Mouse (Mus musculus) heart, postnatal 0 days (tissue): ENCODE results near the gene Dab1. TPM values are rescaled to one million over a fixed set of nuclear protein-coding genes. Genes with fewer than 3 reads are reported as not detected.

Source experiments
- ATAC-seq: fragments of 200-750 bp; cut with Nextera tagmentation; 2 replicates; pipeline ENCODE4 v1.8.0; 2017; ENCODE audit warnings: low read depth, moderate number of reproducible peaks, moderate library complexity; ENCODE audit not compliant: insufficient read depth
- DNase-seq: peaks from one replicate; pipeline ENCODE4 v3.0.0-alpha.2; 2016; ENCODE audit warnings: low spot score
- H3K27ac ChIP-seq: fragments of 300-500 bp; sonication (generic); 2 replicates; pipeline ENCODE4 v1.5.1; 2014; ENCODE audit warnings: low read depth, mild to moderate bottlenecking
- H3K27me3 ChIP-seq: fragments of 300-500 bp; sonication (generic); 2 replicates; pipeline ENCODE4 v1.6.1; 2014; ENCODE audit warnings: low read length, mixed read lengths; ENCODE audit not compliant: control insufficient read depth, insufficient read depth
- H3K36me3 ChIP-seq: fragments of 300-500 bp; sonication (generic); replicated peaks from 2 replicates; pipeline ENCODE4 v1.6.1; 2014; ENCODE audit warnings: low read length, mixed read lengths; ENCODE audit not compliant: control insufficient read depth, insufficient read depth
- H3K4me1 ChIP-seq: fragments of 300-500 bp; sonication (generic); 2 replicates; pipeline ENCODE4 v1.6.1; 2014; ENCODE audit warnings: antibody characterized with exemption; ENCODE audit not compliant: control insufficient read depth, insufficient read depth
- H3K4me2 ChIP-seq: fragments of 300-500 bp; sonication (generic); 2 replicates; pipeline ENCODE4 v1.6.1; 2014; ENCODE audit warnings: low read depth, mild to moderate bottlenecking, low read length, moderate library complexity
- H3K4me3 ChIP-seq: fragments of 300-500 bp; sonication (generic); 2 replicates; pipeline ENCODE4 v1.5.1; 2014; ENCODE audit warnings: low read depth, low read length
- H3K9ac ChIP-seq: fragments of 300-500 bp; sonication (generic); replicated peaks from 2 replicates; pipeline ENCODE4 v1.6.1; 2014; ENCODE audit warnings: low read depth, low read length, mixed read lengths
- H3K9me3 ChIP-seq: fragments of 300-500 bp; sonication (generic); replicated peaks from 2 replicates; pipeline ENCODE4 v1.6.1; 2016; ENCODE audit warnings: low read length; ENCODE audit not compliant: control insufficient read depth
- CTCF ChIP-seq: IDR thresholded peaks from 2 replicates; pipeline ENCODE4 v1.5.1; 2016; ENCODE audit warnings: antibody characterized with exemption, control low read depth, low read depth
- EP300 ChIP-seq: IDR thresholded peaks from 2 replicates; pipeline ENCODE4 v1.6.1; 2016; ENCODE audit warnings: antibody characterized with exemption, low read depth
- WGBS: fragments of 180-500 bp; shearing (Covaris S2); extraction: QIAGEN DNeasy Blood & Tissue Kit; methylation state at CpG from one replicate; pipeline ENCODE4 v1.1.7; 2014; 5-methylcytosine and 5-hydroxymethylcytosine counted together
- polyA plus RNA-seq: library from polyadenylated mRNA; unstranded; fragments of >200 nt; fragmentation: Nextera tagmentation; extraction: Ambion mirVana; gene quantifications from 2 replicates; pipeline ENCODE4 v1.2.1, GENCODE M21; 2015
- total RNA-seq: library from RNA; depleted of rRNA; stranded (reverse); fragments of >200 nt; gene quantifications from 2 replicates; pipeline ENCODE4 v1.2.3, GENCODE M21; 2014; ENCODE audit warnings: low replicate concordance

Dab1 gene
- total and polyA plus RNA-seq, 2 experiments from 2014 or later, result 0.27 TPM; not detected in 1

DNA sequence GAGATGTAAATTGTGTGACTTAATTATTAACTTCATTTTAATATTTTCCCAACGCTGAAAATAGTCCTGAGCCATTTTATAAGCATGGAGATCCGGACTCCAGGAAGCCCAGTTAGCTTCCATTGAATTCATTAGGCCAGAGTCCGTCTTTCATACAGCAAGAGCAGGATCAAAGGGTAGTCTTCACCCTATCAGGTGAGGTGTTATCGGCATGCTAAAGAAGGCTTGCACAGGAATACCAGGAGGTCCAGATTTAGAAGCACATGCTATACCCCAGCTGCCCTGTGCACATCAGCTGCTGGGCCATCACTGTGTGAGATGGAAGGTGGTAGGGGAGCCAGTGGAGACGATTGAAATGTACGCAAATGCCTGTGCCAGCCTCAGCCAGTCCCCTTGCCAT, 1096.7 kb downstream of the Dab1 start:
- H3K36me3 ChIP-seq, result no peaks in the 10 kb centered on the region
- H3K4me1 ChIP-seq, result 0 out of 2 replicates have a peak, but pooled peaks cover 3% of the 10 kb centered on the region
- ATAC-seq (no peak), DNase-seq (no peak)
- no peak overlapping the region for H3K9ac ChIP-seq
- H3K9me3 ChIP-seq, result no peaks in the 10 kb centered on the region
- 67% methylated on average over 6 of the region's 6 CpGs for WGBS
- no peak overlapping the region for H3K4me3 ChIP-seq
- H3K27me3 ChIP-seq, result no peaks in the 10 kb centered on the region
- no peak overlapping the region for H3K4me2 ChIP-seq
- no peak overlapping the region for H3K27ac ChIP-seq
- TF ChIP-seq CTCF (no peak), EP300 (no peak)

DNA sequence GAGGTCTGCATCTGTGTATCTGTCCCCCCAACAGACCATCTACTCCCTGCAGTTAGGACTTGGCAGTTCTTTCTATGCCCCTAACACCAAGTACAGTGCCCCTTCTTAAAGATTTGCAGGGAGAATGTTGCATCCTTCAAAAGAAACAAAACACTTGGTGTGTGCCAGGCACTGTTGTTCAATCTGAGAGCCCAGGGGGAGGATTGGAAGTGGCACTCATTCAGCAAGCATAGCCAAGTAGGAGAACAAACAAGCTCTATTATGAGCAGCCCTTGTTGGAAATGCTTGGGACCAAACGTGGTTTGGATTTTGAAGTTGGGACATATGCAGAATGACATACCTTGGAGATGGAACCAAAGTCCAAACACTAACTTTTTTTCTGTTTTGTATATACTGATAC, 1097.3 kb downstream of the Dab1 start:
- DNase-seq, result no peak
- H3K9me3 ChIP-seq, result no peaks in the 10 kb centered on the region
- no peak overlapping the region for H3K27ac ChIP-seq
- 0 out of 2 replicates have a peak, but pooled peaks cover 3% of the 10 kb centered on the region for H3K4me1 ChIP-seq
- TF ChIP-seq CTCF (no peak), EP300 (no peak)
- H3K4me2 ChIP-seq, result no peak overlapping the region
- H3K36me3 ChIP-seq, result no peaks in the 10 kb centered on the region
- no peak for ATAC-seq
- no peak overlapping the region for H3K9ac ChIP-seq
- no peak overlapping the region for H3K4me3 ChIP-seq
- H3K27me3 ChIP-seq, result no peaks in the 10 kb centered on the region
- 48% methylated on average over 1 of the region's 1 CpGs for WGBS

DNA sequence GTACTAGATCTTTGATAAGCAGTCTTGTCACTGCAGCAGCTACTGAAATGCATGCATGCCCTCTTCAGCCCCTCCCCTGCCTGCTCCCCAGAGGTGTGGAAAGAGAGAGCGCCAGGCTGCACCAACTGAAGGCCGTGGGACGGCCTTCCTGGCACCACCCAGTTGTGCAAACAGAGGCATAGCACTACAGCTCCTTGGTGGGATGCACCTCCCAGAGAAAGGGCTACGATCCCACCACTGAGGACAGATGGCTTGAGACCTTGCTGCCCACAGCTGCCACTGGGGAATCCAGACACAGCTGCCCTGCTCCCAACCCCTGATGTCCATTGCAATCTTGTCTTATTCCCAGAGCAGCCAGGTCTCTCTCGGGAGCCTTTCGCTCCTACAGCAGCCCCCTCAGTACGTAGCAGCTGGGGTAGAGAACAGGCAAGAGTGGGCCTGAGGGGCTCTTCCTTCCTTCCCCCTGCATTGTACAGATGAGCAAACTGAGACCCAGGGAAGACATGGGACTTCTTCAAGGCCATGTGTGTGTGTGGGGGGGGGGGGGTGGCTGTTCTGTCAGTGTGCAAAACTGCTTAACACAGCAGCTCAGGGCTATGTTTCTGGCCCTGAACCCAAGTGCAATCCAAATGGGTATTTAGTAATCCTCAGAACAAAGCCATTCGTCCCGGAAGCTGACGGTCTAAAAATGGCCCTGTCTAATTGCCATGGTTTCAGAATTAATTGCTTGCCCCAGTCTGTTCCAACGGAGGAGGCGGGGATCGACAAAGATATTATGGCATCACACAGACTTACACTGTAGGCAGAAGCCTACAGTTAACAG, 1100.0 kb downstream of the Dab1 start:
- H3K9me3 ChIP-seq, result no peaks in the 10 kb centered on the region
- WGBS, result 62% methylated on average over 13 of the region's 13 CpGs
- TF ChIP-seq CTCF (no peak), EP300 (no peak)
- no peak overlapping the region for H3K27ac ChIP-seq
- no peaks in the 10 kb centered on the region for H3K36me3 ChIP-seq
- no peak for ATAC-seq
- no peak overlapping the region for H3K4me3 ChIP-seq
- DNase-seq, result no peak
- no peaks in the 10 kb centered on the region for H3K27me3 ChIP-seq
- H3K4me2 ChIP-seq, result no peak overlapping the region
- H3K9ac ChIP-seq, result no peak overlapping the region
- 0 out of 2 replicates have a peak, but pooled peaks cover 3% of the 10 kb centered on the region for H3K4me1 ChIP-seq

DNA sequence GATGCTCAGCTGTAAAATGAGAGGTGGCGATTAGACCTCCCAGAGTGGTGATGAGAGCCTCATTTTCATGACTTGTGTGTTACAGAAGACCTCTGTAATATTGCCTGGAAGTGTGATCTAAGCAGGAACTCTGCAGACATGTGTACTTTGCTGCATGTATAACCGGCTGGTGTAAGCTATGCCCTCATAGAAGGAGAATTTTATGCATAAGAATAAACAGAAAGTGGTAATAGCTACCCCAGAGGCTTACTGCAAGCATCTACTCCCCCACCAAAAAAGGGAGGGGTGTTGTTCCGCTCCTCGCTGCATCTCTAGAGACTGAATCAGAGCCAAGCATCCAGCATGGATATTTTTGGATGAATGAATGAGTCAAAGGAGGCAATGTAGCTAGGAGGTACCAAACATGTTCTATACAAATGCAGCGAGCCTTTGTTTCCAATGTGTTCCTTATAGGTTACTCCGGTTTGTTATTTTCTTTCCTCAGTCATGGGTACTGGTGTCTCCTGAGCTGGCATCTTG, 1104.4 kb downstream of the Dab1 start:
- 50% methylated on average over 6 of the region's 6 CpGs for WGBS
- no peak for TF ChIP-seq CTCF
- no peak for TF ChIP-seq EP300
- Histone ChIP-seq H3K9ac (no peak overlapping the region), H3K36me3 (no peaks in the 10 kb centered on the region), H3K27me3 (no peaks in the 10 kb centered on the region), H3K27ac (no peak overlapping the region), H3K4me1 (0 out of 2 replicates have a peak, but pooled peaks cover 3% of the 10 kb centered on the region), H3K4me3 (no peak overlapping the region), H3K4me2 (no peak overlapping the region), H3K9me3 (no peaks in the 10 kb centered on the region)
- ATAC-seq (no peak), DNase-seq (peak; percentile 10)

DNA sequence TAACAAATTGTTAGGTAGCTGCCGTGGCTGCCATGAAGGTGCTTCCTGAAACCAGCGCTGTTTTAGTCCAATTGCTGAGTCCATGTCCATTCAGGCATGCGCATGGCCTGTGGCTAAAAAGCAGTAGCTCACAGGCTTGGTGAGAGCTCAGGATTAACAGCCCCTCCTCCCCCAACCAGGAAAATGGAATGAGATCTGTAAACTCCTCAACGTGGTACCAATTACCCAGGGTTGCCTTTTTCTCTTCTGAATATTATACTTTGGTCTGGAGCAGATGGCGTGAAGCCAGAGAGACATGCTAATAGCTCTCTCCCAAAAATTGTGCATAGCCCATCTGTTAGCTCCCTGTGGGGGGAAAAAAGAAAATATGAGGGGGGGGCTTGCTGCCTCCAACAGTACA, 1105.1 kb downstream of the Dab1 start:
- DNase-seq, result no peak
- H3K4me2 ChIP-seq, result no peak overlapping the region
- H3K4me3 ChIP-seq, result no peak overlapping the region
- TF ChIP-seq CTCF (no peak), EP300 (no peak)
- H3K9ac ChIP-seq, result no peak overlapping the region
- no peaks in the 10 kb centered on the region for H3K36me3 ChIP-seq
- WGBS, result 70% methylated on average over 5 of the region's 5 CpGs
- no peak overlapping the region for H3K27ac ChIP-seq
- H3K9me3 ChIP-seq, result no peaks in the 10 kb centered on the region
- H3K4me1 ChIP-seq, result peaks cover 9% of the 10 kb centered on the region; the same call in 1 of the 2 replicates
- no peaks in the 10 kb centered on the region for H3K27me3 ChIP-seq
- no peak for ATAC-seq
